Comparison of ENCODE assay signal across 8 mouse cellular contexts in genomic region chr7:44589149-44589548, GRCm38 (mm10). TPM values are rescaled to one million over a fixed set of nuclear protein-coding genes. Genes with fewer than 3 reads are reported as not detected.
DNase-seq lines count a peak whose midpoint lies in the region; ATAC-seq and TF ChIP-seq lines count a peak whose summit lies in the region.

No protein-coding gene starts in this region.

- no peak for TF ChIP-seq CTCF in liver, embryonic 14.5 days (IDR thresholded peaks at IDR 0.05; ENCODE audit: low read depth)

- no peaks in the 10 kb centered on the region for H3K36me3 ChIP-seq in embryonic facial prominence, embryonic 12.5 days
- no peaks in the 10 kb centered on the region for H3K36me3 ChIP-seq in heart, embryonic 14.5 days (ENCODE audit: control insufficient read depth, insufficient read depth, low read length)
- no peaks in the 10 kb centered on the region for H3K36me3 ChIP-seq in liver, embryonic 14.5 days (replicated peaks; ENCODE audit: control insufficient read depth, insufficient read depth, low read depth)
- H3K36me3 ChIP-seq in neural tube, embryonic 11.5 days (ENCODE audit: control insufficient read depth, insufficient read depth, low read length) = no peaks in the 10 kb centered on the region

- no peak for TF ChIP-seq EP300 in liver, embryonic 14.5 days (IDR thresholded peaks at IDR 0.05; ENCODE audit: low read depth)

- H3K27me3 ChIP-seq in embryonic facial prominence, embryonic 12.5 days = peaks cover 87% of the 10 kb centered on the region
- peaks cover 92% of the 10 kb centered on the region for H3K27me3 ChIP-seq in heart, embryonic 14.5 days (ENCODE audit: control insufficient read depth, insufficient read depth, low read length)
- peaks cover 88% of the 10 kb centered on the region for H3K27me3 ChIP-seq in liver, embryonic 14.5 days (ENCODE audit: control insufficient read depth, insufficient read depth, low read length)
- peaks cover 46% of the 10 kb centered on the region for H3K27me3 ChIP-seq in neural tube, embryonic 11.5 days (ENCODE audit: control insufficient read depth, insufficient read depth, low read length)

- peak overlapping the region; percentile 41; the same call in 1 of the 2 replicates for H3K27ac ChIP-seq in embryonic facial prominence, embryonic 12.5 days
- H3K27ac ChIP-seq in heart, embryonic 14.5 days (replicated peaks in 1 of 2; ENCODE audit: control insufficient read depth in 1 of 2, insufficient read depth in 1 of 2, low read depth in 2 of 2, low read length in 2 of 2) = no peak overlapping the region
- no peak overlapping the region for H3K27ac ChIP-seq in liver, embryonic 14.5 days
- H3K27ac ChIP-seq in neural tube, embryonic 11.5 days (ENCODE audit: low read depth, low read length) = no peak overlapping the region

- ATAC-seq in embryonic facial prominence, embryonic 12.5 days (ENCODE audit: insufficient number of reproducible peaks, insufficient read depth, low FRiP score, low TSS enrichment) = 0 out of 2 replicates have a peak, but pooled peaks have one; percentile 32
- ATAC-seq in heart, embryonic 14.5 days (ENCODE audit: insufficient number of reproducible peaks, insufficient read depth, low FRiP score, low read depth) = no peak
- ATAC-seq in liver, embryonic 14.5 days (ENCODE audit: insufficient read depth) = peak; percentile 11; the same call in 1 of the 2 replicates
- peak; percentile 21; the same call in 1 of the 2 replicates for ATAC-seq in neural tube, embryonic 11.5 days (ENCODE audit: insufficient read depth, low FRiP score, low TSS enrichment)

- H3K4me3 ChIP-seq in embryonic facial prominence, embryonic 12.5 days = peak overlapping the region; percentile 62
- H3K4me3 ChIP-seq in heart, embryonic 14.5 days (ENCODE audit: control insufficient read depth in 1 of 2, insufficient read depth in 1 of 2, low read depth in 1 of 2, low read length in 2 of 2) = peak overlapping the region; percentile 33 to 34
- H3K4me3 ChIP-seq in liver, embryonic 14.5 days (ENCODE audit: insufficient read depth in 1 of 2, low read depth in 2 of 2, low read length in 2 of 2) = peak overlapping the region; percentile 31 to 44
- H3K4me3 ChIP-seq in neural tube, embryonic 11.5 days (ENCODE audit: low read depth, low read length) = peak overlapping the region; percentile 28

- H3K9me3 ChIP-seq in embryonic facial prominence, embryonic 12.5 days = no peaks in the 10 kb centered on the region
- no peaks in the 10 kb centered on the region for H3K9me3 ChIP-seq in heart, embryonic 14.5 days (ENCODE audit: control insufficient read depth, low read length)
- no peaks in the 10 kb centered on the region for H3K9me3 ChIP-seq in liver, embryonic 14.5 days (ENCODE audit: control insufficient read depth, low read length)
- no peaks in the 10 kb centered on the region for H3K9me3 ChIP-seq in neural tube, embryonic 11.5 days (ENCODE audit: control insufficient read depth, low read length)

- 0% methylated on average over 33 of the region's 33 CpGs for WGBS in embryonic facial prominence, embryonic 12.5 days
- under 1% methylated on average over 23 of the region's 33 CpGs for WGBS in heart, embryonic 14.5 days
- WGBS in liver, embryonic 14.5 days (ENCODE audit: insufficient replicate concordance) = under 1% methylated on average over 31 of the region's 33 CpGs
- 0% methylated on average over 28 of the region's 33 CpGs for WGBS in neural tube, embryonic 11.5 days

- H3K9ac ChIP-seq in embryonic facial prominence, embryonic 12.5 days = peak overlapping the region; percentile 50
- H3K9ac ChIP-seq in heart, embryonic 14.5 days (ENCODE audit: low read length) = peak overlapping the region; percentile 54
- H3K9ac ChIP-seq in liver, embryonic 14.5 days (replicated peaks) = no peak overlapping the region
- peak overlapping the region; percentile 5; the same call in 1 of the 2 replicates for H3K9ac ChIP-seq in neural tube, embryonic 11.5 days (ENCODE audit: low read length)

- peak; percentile 58 for DNase-seq in CD4-positive helper T cell, adult 2 months (ENCODE audit: low read depth, low spot score)
- peak; percentile 77 for DNase-seq in adrenal gland, postnatal 14 days
- peak; percentile 87 for DNase-seq in kidney, postnatal 10 days
- peak in 1 of 3 experiments; percentile 24 for DNase-seq in liver, embryonic 14.5 days (ENCODE audit: low read depth in 3 of 3, low spot score in 3 of 3)
- DNase-seq in neural tube, embryonic 11.5 days (ENCODE audit: low spot score) = peak; percentile 90
- peak; percentile 66 for DNase-seq in testis, postnatal 14 days (ENCODE audit: low spot score)

- H3K4me2 ChIP-seq in embryonic facial prominence, embryonic 12.5 days (replicated peaks) = peak overlapping the region; percentile 100
- peak overlapping the region; percentile 68 for H3K4me2 ChIP-seq in heart, embryonic 14.5 days (ENCODE audit: low read length)
- H3K4me2 ChIP-seq in liver, embryonic 14.5 days (ENCODE audit: low read depth) = peak overlapping the region; percentile 49
- peak overlapping the region; percentile 96 for H3K4me2 ChIP-seq in neural tube, embryonic 11.5 days (ENCODE audit: low read depth)

- H3K4me1 ChIP-seq in embryonic facial prominence, embryonic 12.5 days = peaks cover 29% of the 10 kb centered on the region
- H3K4me1 ChIP-seq in heart, embryonic 14.5 days (ENCODE audit: control insufficient read depth in 2 of 2, insufficient read depth in 2 of 2, low read length in 2 of 2) = peaks cover 5 to 23% of the 10 kb centered on the region in 2 experiments; a peak in 3 of 4 replicates
- H3K4me1 ChIP-seq in liver, embryonic 14.5 days (replicated peaks; ENCODE audit: control insufficient read depth in 2 of 2, insufficient read depth in 2 of 2, low read length in 1 of 2) = peaks cover 0 to 1% of the 10 kb centered on the region in 2 experiments; a peak in 1 of 4 replicates
- H3K4me1 ChIP-seq in neural tube, embryonic 11.5 days (ENCODE audit: control insufficient read depth, insufficient read depth, low read length) = peaks cover 25% of the 10 kb centered on the region

RNA-seq across cellular contexts. Expression of gene Kcnc3, which starts 1.3 kb away (rescaled TPM):
- 5.5 and 6.8 TPM in 2 replicates for total RNA-seq in adrenal gland, postnatal 14 days (2021)
- 0.70 and 0.79 TPM in 2 replicates for polyA plus RNA-seq in embryonic facial prominence, embryonic 12.5 days (2016; fragmentation: Nextera tagmentation; extraction: Ambion mirVana)
- polyA plus RNA-seq in heart, embryonic 14.5 days (2014; fragmentation: Nextera tagmentation; extraction: Ambion mirVana) = not detected in 2 replicates
- polyA plus RNA-seq in liver, embryonic 14.5 days (2012; rRNA removed) = 0.16 and 0.24 TPM in 2 replicates
- not detected in 2 replicates for polyA plus RNA-seq in liver, embryonic 14.5 days (2014; fragmentation: Nextera tagmentation; extraction: Ambion mirVana)
- polyA plus RNA-seq in neural tube, embryonic 11.5 days (2014; fragmentation: Nextera tagmentation; extraction: Ambion mirVana) = 0.92 and 1.7 TPM in 2 replicates

RNA-seq across cellular contexts. Expression of gene Napsa, which starts 17.0 kb away (rescaled TPM):
- total RNA-seq in adrenal gland, postnatal 14 days (2021) = 2.0 and 10.4 TPM in 2 replicates
- polyA plus RNA-seq in embryonic facial prominence, embryonic 12.5 days (2016; fragmentation: Nextera tagmentation; extraction: Ambion mirVana) = 1.1 and 1.3 TPM in 2 replicates
- 0.35 and 0.92 TPM in 2 replicates for polyA plus RNA-seq in heart, embryonic 14.5 days (2014; fragmentation: Nextera tagmentation; extraction: Ambion mirVana)
- polyA plus RNA-seq in liver, embryonic 14.5 days (2012; rRNA removed) = 4.3 and 5.8 TPM in 2 replicates
- 6.7 and 8.6 TPM in 2 replicates for polyA plus RNA-seq in liver, embryonic 14.5 days (2014; fragmentation: Nextera tagmentation; extraction: Ambion mirVana)
- polyA plus RNA-seq in neural tube, embryonic 11.5 days (2014; fragmentation: Nextera tagmentation; extraction: Ambion mirVana) = 0.42 and 0.49 TPM in 2 replicates

RNA-seq across cellular contexts. Expression of gene Nr1h2, which starts 35.4 kb away (rescaled TPM):
- 105 and 114 TPM in 2 replicates for total RNA-seq in adrenal gland, postnatal 14 days (2021)
- 68.1 and 68.6 TPM in 2 replicates for polyA plus RNA-seq in embryonic facial prominence, embryonic 12.5 days (2016; fragmentation: Nextera tagmentation; extraction: Ambion mirVana)
- polyA plus RNA-seq in heart, embryonic 14.5 days (2014; fragmentation: Nextera tagmentation; extraction: Ambion mirVana) = 53.3 and 57.8 TPM in 2 replicates
- polyA plus RNA-seq in liver, embryonic 14.5 days (2012; rRNA removed) = 30.8 and 35.7 TPM in 2 replicates
- 38.1 and 41.4 TPM in 2 replicates for polyA plus RNA-seq in liver, embryonic 14.5 days (2014; fragmentation: Nextera tagmentation; extraction: Ambion mirVana)
- 68.1 and 71.9 TPM in 2 replicates for polyA plus RNA-seq in neural tube, embryonic 11.5 days (2014; fragmentation: Nextera tagmentation; extraction: Ambion mirVana)

RNA-seq across cellular contexts. Expression of gene Pold1, which starts 40.5 kb away (rescaled TPM):
- total RNA-seq in adrenal gland, postnatal 14 days (2021) = 17.5 and 28.0 TPM in 2 replicates
- 125 and 130 TPM in 2 replicates for polyA plus RNA-seq in embryonic facial prominence, embryonic 12.5 days (2016; fragmentation: Nextera tagmentation; extraction: Ambion mirVana)
- 28.6 and 29.2 TPM in 2 replicates for polyA plus RNA-seq in heart, embryonic 14.5 days (2014; fragmentation: Nextera tagmentation; extraction: Ambion mirVana)
- polyA plus RNA-seq in liver, embryonic 14.5 days (2012; rRNA removed) = 42.1 and 46.7 TPM in 2 replicates
- polyA plus RNA-seq in liver, embryonic 14.5 days (2014; fragmentation: Nextera tagmentation; extraction: Ambion mirVana) = 37.5 and 40.2 TPM in 2 replicates
- 62.3 and 64.8 TPM in 2 replicates for polyA plus RNA-seq in neural tube, embryonic 11.5 days (2014; fragmentation: Nextera tagmentation; extraction: Ambion mirVana)

RNA-seq across cellular contexts. Expression of gene Spib, which starts 57.3 kb away (rescaled TPM):
- 3.4 and 15.4 TPM in 2 replicates for total RNA-seq in adrenal gland, postnatal 14 days (2021)
- 0.10 TPM in 1 of 2 replicates, not detected in the other for polyA plus RNA-seq in embryonic facial prominence, embryonic 12.5 days (2016; fragmentation: Nextera tagmentation; extraction: Ambion mirVana)
- not detected in 2 replicates for polyA plus RNA-seq in heart, embryonic 14.5 days (2014; fragmentation: Nextera tagmentation; extraction: Ambion mirVana)
- polyA plus RNA-seq in liver, embryonic 14.5 days (2012; rRNA removed) = 0.15 and 0.16 TPM in 2 replicates
- 0.11 TPM in 2 replicates for polyA plus RNA-seq in liver, embryonic 14.5 days (2014; fragmentation: Nextera tagmentation; extraction: Ambion mirVana)
- polyA plus RNA-seq in neural tube, embryonic 11.5 days (2014; fragmentation: Nextera tagmentation; extraction: Ambion mirVana) = not detected in 2 replicates

Comparison
In these comparisons a context has a peak if more than half of its experiments do, and no peak if none do; other contexts are left out.
1. H3K4me2 ChIP-seq: peak in every context shown above with its lines; median percentile 100 in embryonic facial prominence, embryonic 12.5 days; 96 in neural tube, embryonic 11.5 days; 68 in heart, embryonic 14.5 days; 49 in liver, embryonic 14.5 days.